Mouse (Mus musculus) G1E (cell line): Measurements from ENCODE around the gene Gpatch2. TPM values are rescaled to one million over a fixed set of nuclear protein-coding genes. Genes with fewer than 3 reads are reported as not detected.
A peak's percentile ranks its signal among the peaks of the same experiment; 100 is the strongest.

Experiments
- ATAC-seq: 2 replicates; pipeline ENCODE4 v1.8.0; 2016; ENCODE audit warnings: mild to moderate bottlenecking; ENCODE audit not compliant: insufficient number of reproducible peaks, poor library complexity, low FRiP score, severe bottlenecking; ENCODE audit errors: extremely low read depth
- DNase-seq: peaks from one replicate; pipeline ENCODE4 v3.0.0; 2012; ENCODE audit warnings: low spot score
- H3K27me3 ChIP-seq: 2 replicates; pipeline ENCODE4 v1.6.1; 2012; ENCODE audit warnings: mild to moderate bottlenecking, low read length, inconsistent platforms; ENCODE audit not compliant: insufficient read depth
- H3K36me3 ChIP-seq: replicated peaks from 2 replicates; pipeline ENCODE3; 2012; ENCODE audit warnings: mild to moderate bottlenecking, inconsistent platforms
- H3K4me1 ChIP-seq: 2 replicates; pipeline ENCODE4 v1.6.1; 2012; ENCODE audit warnings: low read depth, low read length, inconsistent platforms, mixed read lengths; ENCODE audit not compliant: insufficient read depth
- H3K4me3 ChIP-seq: 2 replicates; pipeline ENCODE4 v1.5.1; 2012; ENCODE audit warnings: low read depth, mild to moderate bottlenecking, inconsistent platforms, low read length, moderate library complexity, mixed read lengths
- H3K9me3 ChIP-seq: replicated peaks from 2 replicates; pipeline ENCODE4 v1.6.1; 2012; ENCODE audit warnings: inconsistent platforms
- CTCF ChIP-seq: IDR thresholded peaks from 2 replicates; pipeline ENCODE4 v1.5.1; 2012; ENCODE audit warnings: low read depth, low read length, inconsistent platforms, mixed read lengths
- GATA1 ChIP-seq: IDR thresholded peaks from 2 replicates; pipeline ENCODE4 v1.6.1; 2012; ENCODE audit warnings: borderline replicate concordance, low read length, inconsistent platforms, mixed read lengths
- GATA2 ChIP-seq: IDR thresholded peaks from 2 replicates; pipeline ENCODE4 v1.6.1; 2012; ENCODE audit warnings: low read depth, low read length, inconsistent platforms, borderline replicate concordance
- POLR2AphosphoS5 ChIP-seq: IDR thresholded peaks from 2 replicates; pipeline ENCODE4 v1.6.1; 2012; ENCODE audit warnings: low read depth, low read length, inconsistent platforms; ENCODE audit not compliant: insufficient replicate concordance
- TAL1 ChIP-seq: conservative IDR thresholded peaks from 2 replicates; pipeline ENCODE4 v1.6.1; 2012; ENCODE audit warnings: low read depth, low read length, inconsistent platforms, mixed read lengths
- polyA plus RNA-seq: library from polyadenylated mRNA; stranded (reverse); fragments of >175 nt; gene quantifications from 2 replicates; pipeline ENCODE4 v1.2.3, GENCODE M21; 2012
- total RNA-seq, 2 experiments: library from RNA; stranded (forward) in 1 of 2; stranded (reverse) in 1 of 2; fragments of 200-1000 nt in 1 of 2; fragments of >200 nt in 1 of 2; fragmentation: Nextera tagmentation in 1 of 2; gene quantifications; 2 replicates each; pipeline ENCODE4 v1.2.3; 2014 to 2017

The Gpatch2 gene
- total and polyA plus RNA-seq, 3 experiments, result 12.5 to 28.5 (median 26.6) TPM

- Histone ChIP-seq H3K4me3 (no peak overlapping the region), H3K36me3 (peaks cover 11% of the 10 kb centered on the region), H3K27me3 (no peaks in the 10 kb centered on the region), H3K9me3 (no peaks in the 10 kb centered on the region), H3K4me1 (no peaks in the 10 kb centered on the region)
- ATAC-seq (no peak), DNase-seq (no peak)
- no peak for TF ChIP-seq GATA2
- no peak for TF ChIP-seq POLR2AphosphoS5
- no peak for TF ChIP-seq CTCF
- TF ChIP-seq TAL1, result no peak
- no peak for TF ChIP-seq GATA1
These were observed 62.0 kb downstream of the Gpatch2 start for GRCm38 (mm10) chr1:187277324-187277723.

- H3K4me1 ChIP-seq, result no peaks in the 10 kb centered on the region
- peaks cover 14% of the 10 kb centered on the region for H3K36me3 ChIP-seq
- DNase-seq, result no peak
- no peak for TF ChIP-seq GATA2
- no peak for TF ChIP-seq CTCF
- TF ChIP-seq POLR2AphosphoS5, result no peak
- no peak for TF ChIP-seq TAL1
- no peak for TF ChIP-seq GATA1
- ATAC-seq, result no peak
- H3K4me3 ChIP-seq, result no peak overlapping the region
- no peaks in the 10 kb centered on the region for H3K9me3 ChIP-seq
- H3K27me3 ChIP-seq, result no peaks in the 10 kb centered on the region
These were observed 63.2 kb downstream of the Gpatch2 start for GRCm38 (mm10) chr1:187278472-187278871.

- ATAC-seq (no peak), DNase-seq (no peak)
- H3K4me1 ChIP-seq, result no peaks in the 10 kb centered on the region
- H3K27me3 ChIP-seq, result no peaks in the 10 kb centered on the region
- TF ChIP-seq GATA2 (no peak), TAL1 (no peak), CTCF (no peak)
- no peaks in the 10 kb centered on the region for H3K9me3 ChIP-seq
- peaks cover 20% of the 10 kb centered on the region for H3K36me3 ChIP-seq
- H3K4me3 ChIP-seq, result no peak overlapping the region
These were observed 64.5 kb downstream of the Gpatch2 start for GRCm38 (mm10) chr1:187279776-187280175.

- H3K36me3 ChIP-seq, result peaks cover 23% of the 10 kb centered on the region
- ATAC-seq, result no peak
- DNase-seq, result no peak
- H3K4me1 ChIP-seq, result peaks cover 2% of the 10 kb centered on the region; the same call in 1 of the 2 replicates
- H3K9me3 ChIP-seq, result no peaks in the 10 kb centered on the region
- H3K4me3 ChIP-seq, result no peak overlapping the region
- TF ChIP-seq TAL1 (no peak), CTCF (no peak), GATA1 (no peak), GATA2 (no peak), POLR2AphosphoS5 (no peak)
- H3K27me3 ChIP-seq, result no peaks in the 10 kb centered on the region
These were observed 67.0 kb downstream of the Gpatch2 start for GRCm38 (mm10) chr1:187282321-187282720.

GRCm38 (mm10) chr1:187282804-187283203, 67.5 kb downstream of the Gpatch2 start:
- peaks cover 2% of the 10 kb centered on the region; the same call in 1 of the 2 replicates for H3K4me1 ChIP-seq
- ATAC-seq (no peak), DNase-seq (peak; percentile 4)
- no peaks in the 10 kb centered on the region for H3K9me3 ChIP-seq
- no peak overlapping the region for H3K4me3 ChIP-seq
- TF ChIP-seq CTCF (no peak), GATA1 (no peak), POLR2AphosphoS5 (no peak), TAL1 (no peak), GATA2 (no peak)
- H3K36me3 ChIP-seq, result peaks cover 22% of the 10 kb centered on the region
- no peaks in the 10 kb centered on the region for H3K27me3 ChIP-seq

GRCm38 (mm10) chr1:187285735-187286134, 70.4 kb downstream of the Gpatch2 start:
- H3K27me3 ChIP-seq, result no peaks in the 10 kb centered on the region
- ATAC-seq (no peak), DNase-seq (no peak)
- H3K36me3 ChIP-seq, result peaks cover 23% of the 10 kb centered on the region
- TF ChIP-seq TAL1, result no peak
- TF ChIP-seq POLR2AphosphoS5, result no peak
- no peak for TF ChIP-seq GATA2
- TF ChIP-seq CTCF, result no peak
- TF ChIP-seq GATA1, result no peak
- peaks cover 2% of the 10 kb centered on the region; the same call in 1 of the 2 replicates for H3K4me1 ChIP-seq
- H3K4me3 ChIP-seq, result no peak overlapping the region
- H3K9me3 ChIP-seq, result no peaks in the 10 kb centered on the region

- no peak overlapping the region for H3K4me3 ChIP-seq
- peak; percentile 43; the same call in 1 of the 2 replicates for ATAC-seq
These were observed 71.1 kb downstream of the Gpatch2 start for GRCm38 (mm10) chr1:187286411-187286810.

More at GRCm38 (mm10) chr1:187286411-187286810, 71.1 kb downstream of the Gpatch2 start:
- no peak for DNase-seq
- no peak for TF ChIP-seq POLR2AphosphoS5
- no peak for TF ChIP-seq GATA1
- no peak for TF ChIP-seq GATA2
- TF ChIP-seq CTCF, result no peak
- no peak for TF ChIP-seq TAL1
- no peaks in the 10 kb centered on the region for H3K27me3 ChIP-seq
- H3K36me3 ChIP-seq, result peaks cover 23% of the 10 kb centered on the region
- H3K4me1 ChIP-seq, result peaks cover 2% of the 10 kb centered on the region; the same call in 1 of the 2 replicates
- no peaks in the 10 kb centered on the region for H3K9me3 ChIP-seq
